Mouse (Mus musculus): Measurements from ENCODE around the gene Gm26620. TPM values are rescaled to one million over a fixed set of nuclear protein-coding genes. Genes with fewer than 3 reads are reported as not detected.

The Gm26620 gene
- polyA plus RNA-seq (2014; fragmentation: Illumina TruSeq; extraction: RNeasy Lipid Tissue Mini Kit (QIAGEN cat#74804); ENCODE audit: low read depth, low replicate concordance) = 2.5 TPM

GRCm38 (mm10) chr1:170884978-170885561, at the start of gene Gm26620, which contains the start of gene Dusp12:
Gene Gm26620, plus strand, starts transcription at chr1:170885065.
Gene Dusp12, minus strand, starts transcription at chr1:170885540.

GRCm38 (mm10) chr1:170867691-170868105, 17.2 kb upstream of the Gm26620 start, which contains the start of gene Atf6:
Gene Atf6, minus strand, starts transcription at chr1:170867771.

GRCm38 (mm10) chr1:170912891-170913615, 28.2 kb downstream of the Gm26620 start, which contains the start of gene Fcrlb:
Gene Fcrlb, minus strand, starts transcription at chr1:170912941.

GRCm38 (mm10) chr1:170927378-170927777, 42.5 kb downstream of the Gm26620 start, which contains the start of gene Fcrla:
Gene Fcrla, minus strand, starts transcription at chr1:170927583.

Other genes with a start within 250 kb of the Gm26620 start
- 2.0 TPM for gene Olfml2b, start 240.5 kb upstream of the Gm26620 start, polyA plus RNA-seq (2014; fragmentation: Illumina TruSeq; extraction: RNeasy Lipid Tissue Mini Kit (QIAGEN cat#74804); ENCODE audit: low read depth, low replicate concordance)
- gene Atf6, start 17.3 kb upstream of the Gm26620 start, polyA plus RNA-seq (2014; fragmentation: Illumina TruSeq; extraction: RNeasy Lipid Tissue Mini Kit (QIAGEN cat#74804); ENCODE audit: low read depth, low replicate concordance) = 11.7 TPM
- gene Dusp12, start 475 bp downstream of the Gm26620 start, polyA plus RNA-seq (2014; fragmentation: Illumina TruSeq; extraction: RNeasy Lipid Tissue Mini Kit (QIAGEN cat#74804); ENCODE audit: low read depth, low replicate concordance) = 10.9 TPM
- not detected for gene Fcrlb, start 27.9 kb downstream of the Gm26620 start, polyA plus RNA-seq (2014; fragmentation: Illumina TruSeq; extraction: RNeasy Lipid Tissue Mini Kit (QIAGEN cat#74804); ENCODE audit: low read depth, low replicate concordance)
- 1.7 TPM for gene Fcrla, start 42.5 kb downstream of the Gm26620 start, polyA plus RNA-seq (2014; fragmentation: Illumina TruSeq; extraction: RNeasy Lipid Tissue Mini Kit (QIAGEN cat#74804); ENCODE audit: low read depth, low replicate concordance)
- gene Fcgr2b, start 91.5 kb downstream of the Gm26620 start, polyA plus RNA-seq (2014; fragmentation: Illumina TruSeq; extraction: RNeasy Lipid Tissue Mini Kit (QIAGEN cat#74804); ENCODE audit: low read depth, low replicate concordance) = 11.1 TPM
- gene Fcgr4, start 133.9 kb downstream of the Gm26620 start, polyA plus RNA-seq (2014; fragmentation: Illumina TruSeq; extraction: RNeasy Lipid Tissue Mini Kit (QIAGEN cat#74804); ENCODE audit: low read depth, low replicate concordance) = not detected
- gene Fcgr3, start 179.9 kb downstream of the Gm26620 start, polyA plus RNA-seq (2014; fragmentation: Illumina TruSeq; extraction: RNeasy Lipid Tissue Mini Kit (QIAGEN cat#74804); ENCODE audit: low read depth, low replicate concordance) = 24.2 TPM
- 111 TPM for gene Cfap126, start 228.9 kb downstream of the Gm26620 start, polyA plus RNA-seq (2014; fragmentation: Illumina TruSeq; extraction: RNeasy Lipid Tissue Mini Kit (QIAGEN cat#74804); ENCODE audit: low read depth, low replicate concordance)